Mouse (Mus musculus): ENCODE measurements around the gene Cul7. TPM values are rescaled to one million over a fixed set of nuclear protein-coding genes. Genes with fewer than 3 reads are reported as not detected.

The Cul7 gene
- polyA plus RNA-seq, 1 experiment from 2014 or later: 37.1 TPM

GRCm38 (mm10) chr17:46710959-46711597 is 60.9 kb downstream of the Cul7 start, which contains the start of gene Pex6:
Gene Pex6, plus strand, starts transcription at chr17:46711463.
- peak within 1 kb of the TSS; percentile 67 for H3K4me3 ChIP-seq (replicated peaks)
- peak; percentile 92 for ATAC-seq (ENCODE audit: low FRiP score)
- peak within 1 kb of the TSS; percentile 76 for H3K9ac ChIP-seq (replicated peaks)
- peaks cover 27% of the 10 kb centered on the region for H3K4me1 ChIP-seq
- H3K4me2 ChIP-seq: peak within 1 kb of the TSS; percentile 86
- peaks cover 24% of the 10 kb centered on the region for H3K36me3 ChIP-seq
- H3K9me3 ChIP-seq (replicated peaks): no peaks in the 10 kb centered on the region
- WGBS: 7% methylated on average over 36 of the region's 36 CpGs
- H3K27me3 ChIP-seq (replicated peaks): no peaks in the 10 kb centered on the region
- peak within 1 kb of the TSS; percentile 84 for H3K27ac ChIP-seq (replicated peaks)

- H3K36me3 ChIP-seq: peaks cover 30% of the 10 kb centered on the region
- H3K4me3 ChIP-seq (replicated peaks): peak overlapping the region; percentile 67
- no peaks in the 10 kb centered on the region for H3K9me3 ChIP-seq (replicated peaks)
- H3K9ac ChIP-seq (replicated peaks): peak overlapping the region; percentile 76
- peaks cover 23% of the 10 kb centered on the region for H3K4me1 ChIP-seq
- under 1% methylated on average over 76 of the region's 76 CpGs for WGBS
- peak overlapping the region; percentile 86 for H3K4me2 ChIP-seq
- H3K27me3 ChIP-seq (replicated peaks): no peaks in the 10 kb centered on the region
- ATAC-seq (ENCODE audit: low FRiP score): peak; percentile 46
- peak overlapping the region; percentile 84 for H3K27ac ChIP-seq (replicated peaks)
These were observed 61.6 kb downstream of the Cul7 start for GRCm38 (mm10) chr17:46711612-46712271.

DNA sequence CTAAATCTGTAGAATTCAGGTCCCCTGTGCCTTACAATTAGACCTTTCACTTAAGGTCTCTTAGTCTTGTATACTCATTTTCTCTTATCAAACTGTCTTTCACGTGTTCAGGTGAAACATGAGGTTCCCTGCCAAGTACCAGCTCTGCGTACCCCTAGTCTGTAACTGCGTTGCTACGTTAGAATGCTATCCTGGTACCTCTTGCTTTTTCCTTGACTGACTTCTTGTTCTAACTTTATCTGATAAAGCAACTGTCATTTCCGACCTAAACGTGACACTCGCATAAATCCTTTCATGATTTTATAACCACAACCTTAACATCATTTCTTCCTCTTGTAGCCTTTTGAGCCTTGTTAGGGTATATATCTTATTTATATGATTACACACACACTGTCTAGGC is 62.3 kb downstream of the Cul7 start:
- no peak for ATAC-seq (ENCODE audit: low FRiP score)
- Histone ChIP-seq H3K36me3 (peaks cover 35% of the 10 kb centered on the region), H3K4me3 (replicated peaks) (peak overlapping the region; percentile 67), H3K27me3 (replicated peaks) (no peaks in the 10 kb centered on the region), H3K9me3 (replicated peaks) (no peaks in the 10 kb centered on the region), H3K4me2 (peak overlapping the region; percentile 86), H3K9ac (replicated peaks) (peak overlapping the region; percentile 76), H3K4me1 (peaks cover 23% of the 10 kb centered on the region), H3K27ac (replicated peaks) (no peak overlapping the region)
- WGBS: 81% methylated on average over 7 of the region's 7 CpGs

GRCm38 (mm10) chr17:46713849-46714248 is 63.7 kb downstream of the Cul7 start:
- Histone ChIP-seq H3K4me2 (no peak overlapping the region), H3K4me1 (peaks cover 23% of the 10 kb centered on the region), H3K27ac (replicated peaks) (no peak overlapping the region), H3K36me3 (peaks cover 35% of the 10 kb centered on the region), H3K9ac (replicated peaks) (no peak overlapping the region), H3K27me3 (replicated peaks) (no peaks in the 10 kb centered on the region), H3K4me3 (replicated peaks) (no peak overlapping the region), H3K9me3 (replicated peaks) (no peaks in the 10 kb centered on the region)
- WGBS: 89% methylated on average over 9 of the region's 9 CpGs
- ATAC-seq (ENCODE audit: low FRiP score): no peak

Other genes with a start within 250 kb of the Cul7 start
- gene Crip3, start 221.4 kb upstream of the Cul7 start, polyA plus RNA-seq (2015; fragmentation: Nextera tagmentation; extraction: Ambion mirVana): 2.7 and 43.4 TPM in 2 replicates
- 1.3 TPM in 1 of 2 replicates, not detected in the other for gene Slc22a7, start 211.9 kb upstream of the Cul7 start, polyA plus RNA-seq (2015; fragmentation: Nextera tagmentation; extraction: Ambion mirVana)
- 5.5 and 7.8 TPM in 2 replicates for gene Ttbk1, start 162.7 kb upstream of the Cul7 start, polyA plus RNA-seq (2015; fragmentation: Nextera tagmentation; extraction: Ambion mirVana)
- 13.6 and 22.7 TPM in 2 replicates for gene Dnph1, start 153.6 kb upstream of the Cul7 start, polyA plus RNA-seq (2015; fragmentation: Nextera tagmentation; extraction: Ambion mirVana)
- 17.3 and 22.6 TPM in 2 replicates for gene Cul9, start 103.9 kb upstream of the Cul7 start, polyA plus RNA-seq (2015; fragmentation: Nextera tagmentation; extraction: Ambion mirVana)
- 2.5 and 6.4 TPM in 2 replicates for gene Srf, start 94.2 kb upstream of the Cul7 start, polyA plus RNA-seq (2015; fragmentation: Nextera tagmentation; extraction: Ambion mirVana)
- gene Ptk7, start 20.8 kb upstream of the Cul7 start, polyA plus RNA-seq (2015; fragmentation: Nextera tagmentation; extraction: Ambion mirVana): 29.3 and 41.7 TPM in 2 replicates
- 31.8 and 32.3 TPM in 2 replicates for gene Klc4, start 4.3 kb upstream of the Cul7 start, polyA plus RNA-seq (2015; fragmentation: Nextera tagmentation; extraction: Ambion mirVana)
- gene Mrpl2, start 4.1 kb upstream of the Cul7 start, polyA plus RNA-seq (2015; fragmentation: Nextera tagmentation; extraction: Ambion mirVana): 64.9 and 80.5 TPM in 2 replicates
- gene Rrp36, start 24.0 kb downstream of the Cul7 start, polyA plus RNA-seq (2015; fragmentation: Nextera tagmentation; extraction: Ambion mirVana): 53.5 and 59.1 TPM in 2 replicates
- 275 and 308 TPM in 2 replicates for gene Mea1, start 28.5 kb downstream of the Cul7 start, polyA plus RNA-seq (2015; fragmentation: Nextera tagmentation; extraction: Ambion mirVana)
- gene Klhdc3, start 30.6 kb downstream of the Cul7 start, polyA plus RNA-seq (2015; fragmentation: Nextera tagmentation; extraction: Ambion mirVana): 166 TPM in 2 replicates
- gene Ppp2r5d, start 54.8 kb downstream of the Cul7 start, polyA plus RNA-seq (2015; fragmentation: Nextera tagmentation; extraction: Ambion mirVana): 89.1 and 93.2 TPM in 2 replicates
- 27.8 and 28.3 TPM in 2 replicates for gene Pex6, start 61.1 kb downstream of the Cul7 start, polyA plus RNA-seq (2015; fragmentation: Nextera tagmentation; extraction: Ambion mirVana)
- gene Gnmt, start 78.8 kb downstream of the Cul7 start, polyA plus RNA-seq (2015; fragmentation: Nextera tagmentation; extraction: Ambion mirVana): 1.7 and 1.9 TPM in 2 replicates
- 72.2 and 76.1 TPM in 2 replicates for gene Cnpy3, start 101.9 kb downstream of the Cul7 start, polyA plus RNA-seq (2015; fragmentation: Nextera tagmentation; extraction: Ambion mirVana)
- gene Ptcra, start 113.4 kb downstream of the Cul7 start, polyA plus RNA-seq (2015; fragmentation: Nextera tagmentation; extraction: Ambion mirVana): 0.19 and 43.5 TPM in 2 replicates
- gene 2310039H08Rik, start 122.3 kb downstream of the Cul7 start, polyA plus RNA-seq (2015; fragmentation: Nextera tagmentation; extraction: Ambion mirVana): 53.8 and 56.8 TPM in 2 replicates
- 77.2 and 88.4 TPM in 2 replicates for gene Rpl7l1, start 132.3 kb downstream of the Cul7 start, polyA plus RNA-seq (2015; fragmentation: Nextera tagmentation; extraction: Ambion mirVana)
- gene Bicral, start 208.1 kb downstream of the Cul7 start, polyA plus RNA-seq (2015; fragmentation: Nextera tagmentation; extraction: Ambion mirVana): 6.6 and 8.3 TPM in 2 replicates
- gene Tbcc, start 240.3 kb downstream of the Cul7 start, polyA plus RNA-seq (2015; fragmentation: Nextera tagmentation; extraction: Ambion mirVana): 55.9 and 62.5 TPM in 2 replicates

Data from neural tube, embryonic 15.5 days (tissue).